Mouse (Mus musculus): ENCODE measurements at regions not wholly inside any gene's neighbourhood (a gene's known extent, or its start where the extent isn't known, plus 50 kb on each side); places are given as distances from the start of the nearest gene placed in this dataset.

DNA sequence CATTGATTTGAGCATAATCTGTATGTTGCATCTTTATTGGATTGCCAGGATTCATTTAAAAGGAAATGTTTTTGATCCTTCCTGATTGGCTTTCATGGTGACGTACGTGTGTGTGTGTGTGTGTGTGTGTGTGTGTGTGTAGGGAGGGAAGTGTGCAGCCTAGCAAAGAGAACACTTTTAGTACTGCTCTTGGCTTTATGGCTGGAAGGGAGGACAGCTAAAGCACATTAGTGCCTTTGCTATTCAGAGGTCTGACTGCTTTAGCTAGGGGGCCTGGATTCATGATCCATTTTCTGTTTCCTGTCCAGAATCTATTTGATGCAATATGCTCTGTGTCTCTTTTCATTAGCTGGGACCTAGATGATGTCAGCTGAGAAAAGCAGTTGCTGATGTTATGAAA is 155.6 kb upstream of the Itga1 start:
- no peak for DNase-seq (ENCODE audit: low spot score in 2 of 2)

DNA sequence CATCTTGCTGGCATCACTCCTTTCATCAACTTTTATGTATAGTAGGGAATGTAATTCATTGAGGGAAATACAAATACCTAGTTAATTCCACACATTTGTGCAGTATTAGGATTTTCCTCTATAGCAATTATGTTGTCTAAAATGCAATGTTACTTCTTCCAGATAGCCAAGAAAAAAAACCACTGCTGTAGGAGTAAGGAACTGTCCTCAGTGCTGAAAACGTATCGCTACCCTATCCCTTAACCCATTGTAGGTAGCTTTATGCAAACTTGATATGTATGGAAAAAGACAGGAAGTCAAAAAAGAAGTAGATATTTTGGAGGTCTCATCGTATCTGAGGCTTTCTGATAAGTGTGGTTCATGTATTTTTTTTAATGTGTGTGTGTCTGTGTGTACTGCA is 150.8 kb upstream of the Itga1 start:
- DNase-seq (ENCODE audit: low spot score in 2 of 2), result no peak

DNA sequence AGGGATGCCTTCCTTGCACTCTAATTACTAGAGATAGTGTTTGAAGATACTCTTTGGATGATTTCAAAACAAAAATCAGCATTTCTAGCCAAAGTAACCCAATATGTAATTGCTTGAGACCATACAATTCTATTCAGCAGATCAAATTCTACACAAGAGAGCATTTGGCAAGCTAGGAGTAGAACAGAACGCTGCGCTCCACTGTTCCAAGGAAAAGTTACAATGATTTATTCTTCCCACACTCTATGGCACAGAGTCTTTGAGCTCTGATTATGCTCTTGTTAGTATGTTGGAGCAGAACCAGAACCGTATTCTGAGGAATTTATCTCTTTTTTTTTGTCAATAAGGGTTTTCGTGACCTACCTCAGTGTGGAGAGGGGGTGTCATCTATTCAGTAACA is 130.2 kb upstream of the Itga1 start:
- DNase-seq (ENCODE audit: low spot score in 2 of 2), result no peak

DNA sequence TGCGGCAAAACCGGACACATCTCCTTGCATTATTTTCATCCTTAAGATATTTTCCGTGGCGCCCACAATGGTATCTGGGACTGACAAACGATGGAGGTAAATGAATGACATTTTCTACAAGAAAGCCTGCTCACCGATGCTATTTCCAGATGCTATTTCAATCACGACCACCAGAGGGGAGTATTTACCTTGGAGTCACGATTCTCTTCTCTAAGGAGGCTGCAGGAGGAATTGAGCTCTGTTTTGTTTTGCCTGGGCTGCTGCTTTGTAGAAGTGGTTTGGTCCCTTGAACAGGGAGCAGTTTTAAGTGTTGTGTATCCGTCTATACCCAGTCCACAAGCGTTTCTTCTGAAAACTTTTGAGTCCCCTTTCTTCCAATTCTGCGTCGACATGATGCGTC is 128.7 kb upstream of the Itga1 start:
- DNase-seq (ENCODE audit: low spot score in 2 of 2), result peak in 1 of 2 experiments; percentile 27

DNA sequence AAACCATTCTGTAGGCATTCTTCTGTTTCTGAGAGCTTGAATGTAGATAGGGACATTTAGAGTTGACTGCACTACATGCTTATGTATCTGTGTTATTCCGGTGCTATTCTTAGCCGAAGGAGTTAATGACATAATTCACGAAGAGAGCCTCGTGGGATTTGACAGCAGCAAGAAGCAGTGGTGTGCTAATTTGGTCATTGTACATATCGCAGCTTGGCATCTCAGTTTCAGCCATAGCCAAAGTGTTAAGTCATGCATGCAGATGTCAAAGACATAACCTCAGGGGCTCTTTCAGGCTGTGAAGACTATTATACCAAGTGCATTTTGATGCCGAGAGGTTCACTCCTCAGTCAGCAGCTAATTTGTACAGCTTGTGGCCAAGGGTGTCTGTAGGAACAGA is 125.1 kb upstream of the Itga1 start:
- no peak for DNase-seq (ENCODE audit: low spot score in 2 of 2)

DNA sequence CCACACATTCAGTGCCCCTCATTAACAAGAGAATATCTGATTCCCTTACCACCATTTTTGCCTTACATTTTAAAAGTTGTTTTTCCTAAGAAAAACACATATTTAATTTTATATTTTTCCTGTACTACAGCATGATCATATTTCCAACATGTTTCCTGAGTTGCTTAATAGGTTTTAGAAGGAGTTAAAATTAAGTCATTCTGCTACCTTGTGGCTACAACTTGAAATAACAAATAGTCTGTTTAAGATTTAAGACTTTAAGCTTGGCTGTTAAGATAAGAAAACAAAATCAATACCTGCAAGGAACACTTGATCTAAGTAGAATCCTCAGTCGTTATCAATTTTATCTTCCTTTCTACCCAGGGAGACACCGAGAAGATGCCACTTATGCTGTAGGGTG is 117.9 kb upstream of the Itga1 start:
- no peak for DNase-seq (ENCODE audit: low spot score in 2 of 2)

DNA sequence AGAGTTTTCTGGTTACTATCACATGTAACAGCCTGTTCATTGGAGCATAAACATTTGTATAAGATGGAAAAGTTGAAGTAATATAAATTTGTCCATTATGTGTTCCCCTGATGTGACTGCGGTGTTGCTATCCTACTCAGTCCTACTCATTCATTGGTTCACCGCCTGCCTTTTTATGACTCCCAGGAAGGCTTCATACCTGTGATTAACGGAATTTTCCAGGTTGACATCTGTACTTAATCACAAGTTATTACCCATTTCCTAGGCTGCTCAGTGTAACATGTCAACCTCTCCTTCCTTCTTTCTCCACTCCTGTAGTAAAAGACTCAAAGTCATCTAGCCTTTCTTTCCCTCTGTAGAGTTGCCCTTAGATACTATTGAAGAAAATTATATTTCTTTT is 109.5 kb upstream of the Itga1 start:
- DNase-seq (ENCODE audit: low spot score in 2 of 2), result no peak

DNA sequence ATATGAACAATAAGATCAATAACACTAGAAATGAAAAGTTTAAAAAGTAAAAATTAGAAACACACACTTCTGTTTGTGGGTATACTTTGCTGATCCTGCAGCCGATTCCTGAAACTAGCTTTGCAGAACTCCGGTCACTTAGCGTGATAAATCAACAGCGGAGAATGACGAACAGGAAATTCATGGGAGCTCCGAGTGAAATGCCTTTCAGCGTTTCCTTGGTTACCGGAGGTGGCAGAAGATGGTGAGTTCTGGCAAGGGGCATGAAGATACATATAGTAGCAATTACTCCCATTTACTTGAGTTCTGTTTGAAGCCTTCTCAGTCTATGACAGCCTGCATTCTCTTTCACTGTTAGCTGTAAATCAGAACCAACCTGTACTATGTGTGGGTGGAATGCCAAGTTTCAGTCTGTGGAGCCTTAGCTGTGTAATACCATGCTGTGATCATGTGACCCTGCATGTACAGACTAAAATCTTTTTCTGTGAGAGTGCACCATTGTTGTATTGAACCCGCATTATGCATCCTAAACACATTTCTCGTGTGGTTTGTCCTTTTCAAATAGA is 109.0 kb upstream of the Itga1 start:
- no peak for DNase-seq (ENCODE audit: low spot score in 2 of 2)

DNA sequence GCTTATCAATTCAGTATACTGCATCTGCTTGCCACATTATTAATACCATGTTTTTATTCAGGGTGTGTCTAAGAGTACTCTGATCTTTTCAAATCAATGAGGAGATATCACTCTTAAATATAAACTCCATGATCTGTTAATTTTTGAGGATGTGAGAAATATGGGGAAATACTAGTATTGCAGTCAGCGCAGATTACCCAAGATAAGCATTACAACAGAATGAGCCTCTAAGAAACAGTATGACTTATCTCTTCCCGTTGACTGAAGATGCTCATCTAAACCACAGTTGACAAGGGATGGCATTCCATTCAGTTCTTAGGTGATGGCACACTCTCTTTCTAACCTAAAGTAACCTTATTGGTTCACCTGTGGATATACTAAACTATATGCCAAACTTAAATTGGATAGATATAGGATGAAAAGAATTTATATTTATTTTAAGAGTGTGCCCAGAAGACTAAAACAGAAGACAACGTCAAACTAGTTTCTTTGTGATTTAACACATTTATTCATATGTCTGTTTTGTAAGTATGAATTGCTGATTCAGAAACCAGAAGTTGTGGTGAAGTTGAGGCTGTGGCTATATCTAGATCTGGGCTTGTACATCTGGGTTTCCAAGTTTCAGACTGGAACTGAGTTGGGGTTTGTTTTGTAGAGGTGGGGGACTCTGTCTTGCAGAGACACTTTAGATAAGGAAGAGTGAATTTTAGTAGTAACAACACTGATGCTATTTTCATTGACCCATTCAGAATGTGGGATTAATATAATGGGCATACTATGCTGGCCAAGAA is 107.8 kb upstream of the Itga1 start:
- no peak for DNase-seq (ENCODE audit: low spot score in 2 of 2)

DNA sequence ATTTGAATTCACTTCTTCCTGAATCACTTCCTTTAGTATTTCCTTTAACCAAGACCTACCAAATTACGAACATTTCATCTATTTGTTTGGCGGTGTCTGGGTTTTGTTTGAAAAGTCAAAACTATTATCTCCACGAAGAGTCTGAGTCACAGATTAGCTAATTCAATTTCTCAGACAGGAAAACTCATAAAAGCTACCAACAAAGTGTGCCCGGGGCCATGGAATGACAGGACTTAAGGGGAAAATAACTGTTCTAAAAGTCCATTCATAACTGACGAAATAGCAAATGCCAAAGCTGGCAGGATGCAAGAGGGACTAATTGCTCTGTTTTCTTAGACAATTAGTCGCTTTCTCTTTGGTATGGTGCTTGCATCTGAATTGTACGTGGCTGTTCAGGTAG is 105.0 kb upstream of the Itga1 start:
- no peak for DNase-seq (ENCODE audit: low spot score in 2 of 2)

DNA sequence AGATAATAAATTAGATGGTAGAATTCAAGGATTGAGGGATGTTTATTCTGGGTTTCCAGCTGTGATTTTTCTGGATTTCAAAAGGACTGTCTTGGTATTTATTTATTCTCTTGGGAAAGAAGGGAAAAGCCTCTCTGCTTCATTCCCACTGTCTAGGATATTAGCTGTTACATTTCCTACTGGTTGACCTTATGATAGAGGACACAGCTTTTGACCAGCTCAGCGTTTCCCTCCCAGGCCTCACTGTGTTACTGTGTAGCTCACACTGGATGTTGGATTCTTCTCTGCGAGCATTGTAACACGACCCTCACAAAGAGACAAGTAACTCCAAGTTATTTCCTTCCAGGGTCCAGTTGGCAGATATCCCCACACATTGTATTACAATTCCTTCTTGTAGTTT is 97.4 kb upstream of the Itga1 start:
- no peak for DNase-seq (ENCODE audit: low spot score in 2 of 2)

DNA sequence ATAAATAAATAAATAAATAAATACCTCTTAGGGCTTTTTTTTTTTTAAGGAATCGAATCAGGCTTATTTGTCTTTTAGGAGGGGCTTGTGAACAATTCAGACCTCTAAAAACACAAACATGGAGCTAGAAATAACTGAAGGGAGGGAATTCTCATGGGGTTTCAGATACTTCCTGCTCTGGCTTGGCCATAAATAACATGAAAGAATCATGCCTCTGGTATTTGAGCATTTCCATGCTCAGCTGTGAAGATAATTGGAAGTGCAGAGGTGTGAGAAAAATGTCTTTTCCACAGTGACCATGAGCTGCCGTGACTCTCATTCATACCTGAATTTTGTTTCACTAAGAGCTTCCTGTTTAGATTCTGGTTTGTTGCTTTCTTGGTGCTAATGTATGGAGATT is 86.3 kb upstream of the Itga1 start:
- no peak for DNase-seq (ENCODE audit: low spot score in 2 of 2)

DNA sequence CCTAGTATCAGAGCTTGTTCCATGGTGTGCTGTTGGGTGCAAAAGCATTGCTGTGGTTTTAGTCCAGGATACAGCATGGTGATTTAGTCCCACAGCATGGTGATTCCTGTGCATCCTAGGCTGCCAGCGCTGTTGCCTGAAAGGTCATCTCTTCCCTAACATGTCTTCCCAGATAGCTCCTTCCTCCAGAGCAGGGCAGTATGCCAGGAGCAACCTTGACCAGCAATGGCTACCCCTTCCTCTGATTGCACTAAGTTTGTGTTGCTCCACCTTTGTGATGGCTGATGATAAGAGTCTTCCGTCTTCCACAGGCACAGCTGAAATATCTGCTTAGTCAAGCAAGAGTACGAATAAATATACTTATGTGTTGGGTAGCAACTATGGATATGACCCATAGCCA is 85.6 kb upstream of the Itga1 start:
- DNase-seq (ENCODE audit: low spot score in 2 of 2), result no peak

DNA sequence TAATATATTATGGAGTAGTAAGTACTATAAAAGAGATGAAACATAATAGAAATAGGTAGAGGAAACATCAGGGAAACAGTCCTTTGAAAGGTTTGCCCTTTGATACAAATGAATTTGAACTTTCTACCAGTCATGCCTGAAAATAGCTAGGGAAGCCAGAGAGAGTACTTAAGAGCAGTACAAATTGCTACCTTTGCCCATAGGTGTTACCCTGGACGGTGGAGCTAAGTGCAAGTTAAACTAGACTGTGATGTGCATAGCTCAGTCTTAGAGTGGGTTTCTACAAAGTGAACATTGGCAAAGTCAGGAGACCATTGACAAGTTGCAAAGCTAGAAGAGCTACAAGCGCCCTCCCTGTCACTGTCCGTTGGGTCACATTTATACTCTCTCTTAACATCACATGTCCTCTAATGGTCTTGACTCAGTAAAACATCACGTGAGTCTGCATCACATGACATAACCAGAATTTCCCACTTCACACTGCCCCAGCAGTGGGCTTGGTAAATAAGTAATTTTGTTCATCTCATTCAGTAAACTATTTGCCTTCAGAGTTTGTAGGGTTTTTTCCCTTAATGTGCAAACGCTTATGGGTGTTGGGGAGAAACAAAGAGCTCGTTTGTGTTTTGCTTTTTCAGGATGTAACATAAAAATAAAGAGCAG is 80.6 kb upstream of the Itga1 start:
- no peak for DNase-seq (ENCODE audit: low spot score in 2 of 2)

DNA sequence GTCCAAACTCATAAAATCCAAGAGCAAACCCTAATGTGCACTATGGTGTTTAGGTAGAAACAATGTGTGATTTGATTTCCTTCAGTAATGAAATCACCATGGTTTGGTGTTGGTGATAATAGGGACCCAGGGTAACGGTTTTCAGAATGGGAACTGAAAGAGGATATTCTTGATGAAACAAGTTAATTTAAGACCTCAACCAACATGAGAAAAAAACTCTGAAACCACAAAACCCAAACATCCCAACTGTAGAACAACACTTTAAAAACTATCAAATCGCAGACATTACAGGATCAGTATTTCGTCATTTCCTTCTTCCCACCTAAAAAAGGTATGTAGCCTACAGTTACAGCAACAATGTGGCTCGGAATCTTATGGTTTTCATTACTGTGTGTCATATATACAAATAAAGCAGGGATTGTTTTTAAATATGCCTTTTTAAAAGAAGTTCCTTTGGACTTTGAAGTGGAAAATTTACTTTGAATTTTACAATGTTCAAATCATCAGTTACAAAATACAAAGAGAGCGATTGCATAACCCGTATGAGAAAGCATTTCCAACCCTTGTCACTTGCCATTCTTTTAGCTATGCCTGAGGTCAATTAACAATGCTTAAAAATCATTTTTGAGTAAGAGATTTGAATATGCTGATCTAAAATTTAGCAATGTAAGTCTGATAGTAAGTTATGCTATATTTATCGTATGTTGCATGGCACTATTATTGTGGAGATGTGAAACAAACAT is 76.6 kb upstream of the Itga1 start:
- DNase-seq (ENCODE audit: low spot score in 2 of 2), result no peak

DNA sequence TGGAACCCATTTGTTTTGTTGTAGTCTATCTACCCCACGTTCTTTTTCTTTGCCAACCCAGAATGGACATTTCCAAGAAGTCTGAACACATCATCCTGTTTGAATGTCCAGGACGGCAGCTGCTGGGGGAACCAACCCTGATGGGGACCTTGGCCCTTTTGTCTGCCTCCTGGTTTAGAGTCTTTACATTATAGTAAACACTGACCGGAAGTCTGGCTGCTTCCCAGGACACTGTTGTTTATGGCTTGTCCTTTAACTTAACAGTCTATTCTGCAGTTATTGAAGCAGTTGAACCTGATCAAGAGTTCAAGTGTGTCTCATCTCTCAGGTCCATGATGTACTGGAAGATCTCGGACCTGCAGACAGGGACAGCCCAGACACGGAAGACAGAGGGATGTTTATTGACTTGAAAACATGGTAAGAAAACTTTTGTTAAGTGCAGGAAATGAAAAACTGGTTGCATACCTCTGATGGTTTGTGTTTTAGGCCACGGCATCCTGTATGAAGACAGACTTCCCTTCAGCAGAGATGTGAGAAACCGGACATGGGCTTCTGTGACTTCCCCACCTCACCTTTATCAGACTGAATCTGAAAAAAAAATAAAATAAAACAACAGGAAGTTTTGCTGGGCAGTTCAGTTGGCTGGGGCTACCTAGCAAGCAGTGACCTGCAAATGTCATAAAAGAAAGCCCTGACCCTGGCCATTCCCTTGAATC is 69.7 kb upstream of the Itga1 start:
- no peak for DNase-seq (ENCODE audit: low spot score in 2 of 2)

DNA sequence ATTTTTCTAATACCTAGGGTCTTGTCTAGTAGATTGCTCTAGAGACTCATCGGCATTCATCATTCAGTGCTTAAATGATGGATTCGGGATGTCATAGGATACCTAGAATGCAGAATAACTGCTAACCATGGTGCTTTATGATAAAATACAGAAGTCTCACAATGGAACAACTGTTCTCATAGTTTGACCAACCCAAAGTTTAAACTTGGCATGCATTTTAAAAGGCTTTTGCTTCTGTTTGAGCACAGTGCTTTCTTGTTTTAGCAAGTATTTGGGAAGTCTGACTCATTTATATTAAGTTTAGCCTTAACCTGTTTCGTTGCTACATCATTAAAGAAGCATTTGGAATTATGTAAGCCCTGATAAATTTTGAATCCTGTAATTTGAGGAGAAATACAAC is 64.2 kb upstream of the Itga1 start:
- DNase-seq (ENCODE audit: low spot score in 2 of 2), result no peak

DNA sequence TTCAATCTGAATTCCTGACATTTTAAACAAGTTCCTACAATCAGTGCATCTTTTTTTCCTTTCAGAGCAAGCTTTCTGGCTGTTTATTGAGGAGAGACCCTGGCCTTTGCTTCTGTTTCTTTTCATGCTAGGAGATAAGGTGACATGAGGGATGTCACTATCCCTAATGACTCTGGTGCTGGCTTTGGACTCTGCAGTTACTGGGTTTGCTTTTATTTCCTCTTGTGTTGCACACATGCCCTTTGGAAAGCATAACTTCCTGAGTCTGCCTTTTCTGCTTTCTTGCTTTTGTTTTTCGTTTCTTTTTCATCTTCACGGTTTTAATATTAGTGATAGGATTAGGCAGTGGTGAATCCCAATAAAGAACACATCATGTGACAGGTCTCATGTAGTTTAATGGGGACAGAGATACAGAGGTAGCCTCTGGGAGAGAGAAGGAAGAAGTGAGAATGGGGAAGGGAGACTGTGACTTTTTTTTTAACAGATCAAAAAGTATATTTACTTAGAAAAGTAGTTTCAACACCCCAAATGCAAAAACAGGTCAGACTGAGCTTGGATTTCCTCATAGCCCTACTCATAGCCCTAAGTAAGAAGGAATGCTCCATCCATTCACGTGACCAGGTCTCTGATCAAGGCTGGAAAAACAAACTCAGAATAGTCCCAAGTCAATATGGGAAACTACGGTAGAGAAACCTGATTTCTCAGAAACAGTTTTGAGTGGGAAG is 61.1 kb upstream of the Itga1 start:
- DNase-seq (ENCODE audit: low spot score in 2 of 2), result no peak

DNA sequence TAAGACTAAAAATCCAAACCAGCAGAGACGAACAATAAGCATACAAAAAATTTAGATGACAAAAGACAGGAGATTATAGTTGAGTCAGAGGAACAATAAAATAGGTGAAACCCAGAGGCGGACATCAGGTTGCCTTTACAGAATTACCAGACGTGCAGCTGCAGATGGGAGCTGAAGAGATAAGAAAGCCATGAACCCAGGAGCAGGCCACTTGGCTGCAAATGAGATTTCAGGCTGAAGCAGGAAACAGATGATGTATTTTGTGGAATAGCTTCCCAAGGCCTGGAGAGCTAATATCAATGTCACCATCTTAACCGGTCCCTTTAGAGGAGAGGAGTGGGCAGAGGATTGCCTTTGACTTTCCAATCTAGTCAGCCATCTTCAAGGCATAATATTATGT is 57.6 kb upstream of the Itga1 start:
- no peak for DNase-seq (ENCODE audit: low spot score in 2 of 2)

All from spleen, postnatal 4 days (tissue).